Mouse (Mus musculus) spleen, adult 2 months (tissue): ENCODE results near the gene Col4a3bp. TPM values are rescaled to one million over a fixed set of nuclear protein-coding genes. Genes with fewer than 3 reads are reported as not detected.

Experiments used
- DNase-seq, 2 experiments: peaks; one replicate each; pipeline versions ENCODE4 v3.0.0 to v3.0.0-alpha.2; 2012 to 2021; ENCODE audit warnings: low spot score in 2 of 2, low read depth in 1 of 2
- H3K27ac ChIP-seq: fragments of 200-500 bp; 2 replicates; pipeline ENCODE4 v1.5.1; 2012; ENCODE audit warnings: low read length, inconsistent platforms; ENCODE audit not compliant: insufficient read depth
- H3K27me3 ChIP-seq: fragments of 200-500 bp; 2 replicates; pipeline ENCODE4 v1.6.1; 2012; ENCODE audit warnings: mild to moderate bottlenecking, moderate library complexity, low read length, inconsistent platforms; ENCODE audit not compliant: control insufficient read depth, insufficient read depth
- H3K36me3 ChIP-seq: fragments of 200-500 bp; 2 replicates; pipeline ENCODE4 v1.6.1; 2012; ENCODE audit warnings: mild to moderate bottlenecking, low read length, inconsistent platforms; ENCODE audit not compliant: control insufficient read depth, insufficient read depth
- H3K4me1 ChIP-seq: fragments of 200-500 bp; 2 replicates; pipeline ENCODE4 v1.6.1; 2011; ENCODE audit warnings: inconsistent platforms; ENCODE audit not compliant: control insufficient read depth, insufficient read depth, insufficient read length
- H3K4me3 ChIP-seq: fragments of 200-500 bp; 2 replicates; pipeline ENCODE4 v1.5.1; 2011; ENCODE audit warnings: mild to moderate bottlenecking, inconsistent platforms; ENCODE audit not compliant: insufficient read depth, insufficient read length; ENCODE audit errors: extremely low read depth
- CTCF ChIP-seq: fragments of 200-500 bp; IDR thresholded peaks from 2 replicates; pipeline ENCODE4 v1.5.1; 2011; ENCODE audit warnings: mild to moderate bottlenecking, inconsistent platforms; ENCODE audit not compliant: insufficient read depth, insufficient read length, insufficient replicate concordance; ENCODE audit errors: extremely low read depth
- POLR2A ChIP-seq: fragments of 200-500 bp; IDR thresholded peaks from 2 replicates; pipeline ENCODE4 v1.6.1; 2011; ENCODE audit warnings: low read depth, low read length, inconsistent platforms
- WGBS: fragments of 180-500 bp; shearing (Covaris S2); methylation state at CpG from one replicate; pipeline ENCODE4 v1.1.7; 2018; 5-methylcytosine and 5-hydroxymethylcytosine counted together
- polyA plus RNA-seq: library from polyadenylated mRNA; depleted of rRNA; stranded (reverse); fragments of >200 nt; gene quantifications from 2 replicates; pipeline ENCODE4 v1.2.3, GENCODE M21; 2012; rRNA removed

Col4a3bp gene
- polyA plus RNA-seq, 1 experiment = 9.5 TPM

DNA sequence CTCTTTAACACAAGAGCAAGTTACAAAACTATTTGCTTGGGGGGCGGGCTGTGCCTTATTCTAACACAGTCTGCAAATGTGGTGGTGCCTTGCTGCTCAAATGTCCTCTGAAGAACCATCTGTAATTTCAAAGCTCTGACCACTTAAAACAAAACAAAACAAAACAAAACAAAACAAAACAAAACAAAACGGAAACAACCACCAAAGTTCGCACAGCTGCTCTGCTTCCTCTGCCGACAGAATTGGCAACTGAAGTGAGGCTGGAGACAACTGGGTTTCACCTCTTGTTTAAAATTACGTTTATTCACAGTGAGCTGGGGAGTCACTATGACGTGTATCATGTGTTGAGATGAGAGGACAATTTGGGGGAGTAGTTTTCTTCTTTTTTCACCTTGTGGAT is 136.2 kb downstream of the Col4a3bp start:
- 85% methylated on average over 6 of the region's 6 CpGs for WGBS
- H3K27ac ChIP-seq = no peak overlapping the region
- H3K4me1 ChIP-seq = no peaks in the 10 kb centered on the region
- H3K36me3 ChIP-seq = no peaks in the 10 kb centered on the region
- H3K27me3 ChIP-seq = no peaks in the 10 kb centered on the region
- H3K4me3 ChIP-seq = no peak overlapping the region
- TF ChIP-seq POLR2A = no peak
- TF ChIP-seq CTCF = no peak
- DNase-seq = no peak

DNA sequence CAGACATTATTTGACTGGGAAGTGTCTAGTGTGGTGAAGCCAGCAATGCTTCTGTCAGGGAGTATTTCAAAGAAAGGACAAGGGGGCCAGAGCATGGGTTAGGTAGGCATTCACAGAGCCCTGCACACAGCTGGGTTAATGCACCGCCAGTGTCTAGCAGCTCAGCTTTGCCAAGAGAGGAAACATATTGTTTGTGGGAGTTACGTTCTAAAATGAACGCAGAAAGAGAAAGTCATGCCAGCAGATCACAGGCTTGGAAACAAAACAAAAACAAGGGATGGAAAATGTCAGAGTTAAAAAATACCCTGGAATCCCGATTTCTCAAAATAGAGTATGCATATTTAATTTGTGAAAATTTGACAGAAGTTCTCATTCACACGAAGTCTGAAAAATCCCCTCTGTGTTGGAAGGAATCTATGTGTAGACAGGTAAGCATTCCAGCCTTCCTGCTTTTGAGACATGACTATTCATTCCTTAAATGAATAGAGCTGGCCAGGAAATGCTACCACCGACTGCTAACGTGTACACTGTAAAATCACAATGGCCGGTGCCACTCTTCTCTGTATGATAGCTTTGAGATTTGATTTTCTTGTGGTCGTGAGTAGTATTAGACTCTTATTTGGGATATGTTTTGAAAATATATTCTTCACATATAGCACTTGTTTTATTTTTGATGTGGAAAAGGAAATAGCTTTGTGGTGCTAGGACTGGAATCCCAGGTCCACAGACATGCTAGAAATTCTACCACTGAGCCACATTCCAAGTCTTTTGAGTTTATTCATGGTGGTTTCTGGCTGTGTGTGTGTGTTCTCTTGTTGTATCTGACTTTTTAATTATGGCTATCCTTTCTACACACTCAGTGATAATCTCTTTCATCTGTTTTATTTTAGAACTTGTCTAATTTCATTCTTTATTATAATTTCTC is 138.0 kb downstream of the Col4a3bp start:
- DNase-seq = no peak
- H3K4me3 ChIP-seq = no peak overlapping the region
- no peaks in the 10 kb centered on the region for H3K27me3 ChIP-seq
- no peak overlapping the region for H3K27ac ChIP-seq
- TF ChIP-seq CTCF = no peak
- no peak for TF ChIP-seq POLR2A
- no peaks in the 10 kb centered on the region for H3K4me1 ChIP-seq
- 72% methylated on average over 9 of the region's 9 CpGs for WGBS
- H3K36me3 ChIP-seq = no peaks in the 10 kb centered on the region

DNA sequence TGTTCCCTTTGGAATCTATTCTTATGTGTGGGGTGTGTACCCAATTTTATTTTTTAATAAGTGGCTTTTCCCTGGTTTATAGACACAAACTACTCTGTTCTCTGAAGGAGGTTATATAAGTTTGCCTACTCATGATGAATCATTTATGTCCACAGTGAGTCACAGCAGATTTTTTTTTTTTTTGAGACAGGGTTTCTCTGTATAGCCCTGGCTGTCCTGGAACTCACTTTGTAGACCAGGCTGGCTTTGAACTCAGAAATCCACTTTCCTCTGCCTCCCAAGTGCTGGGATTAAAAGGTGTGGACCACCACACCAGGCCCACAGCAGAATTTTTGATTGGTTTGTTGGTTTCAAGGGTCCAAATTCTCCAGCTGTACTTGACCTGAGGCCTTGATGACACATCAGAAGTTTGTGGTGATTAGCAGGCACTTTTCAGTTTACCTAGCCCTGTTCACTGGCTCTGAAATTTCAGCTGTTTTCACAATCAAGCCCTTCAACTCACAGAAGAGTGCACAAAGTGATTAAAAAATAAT is 138.7 kb downstream of the Col4a3bp start:
- Histone ChIP-seq H3K27ac (no peak overlapping the region), H3K27me3 (no peaks in the 10 kb centered on the region), H3K36me3 (no peaks in the 10 kb centered on the region), H3K4me3 (no peak overlapping the region), H3K4me1 (no peaks in the 10 kb centered on the region)
- DNase-seq = no peak
- TF ChIP-seq POLR2A (no peak), CTCF (no peak)

DNA sequence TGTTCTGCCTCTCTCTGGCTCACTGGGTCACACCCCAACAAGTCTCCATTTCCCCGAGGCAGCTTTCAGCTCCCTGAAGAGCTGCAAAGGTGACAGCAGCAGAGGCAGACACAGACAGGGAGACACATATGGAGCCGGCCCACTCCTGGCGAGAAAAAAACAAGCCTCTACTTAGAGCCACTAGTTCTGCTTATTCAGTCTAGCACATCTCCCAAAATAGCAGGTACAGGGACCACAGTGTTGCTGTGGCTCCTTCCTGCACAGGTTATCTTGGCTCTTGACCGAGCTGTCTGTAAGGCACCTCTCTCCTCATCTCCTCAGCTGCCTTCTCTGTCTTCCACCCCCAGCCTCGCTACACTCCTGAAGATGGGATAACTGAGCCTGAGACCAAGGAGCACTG is 142.4 kb downstream of the Col4a3bp start:
- Histone ChIP-seq H3K27ac (no peak overlapping the region), H3K4me1 (no peaks in the 10 kb centered on the region), H3K36me3 (no peaks in the 10 kb centered on the region), H3K27me3 (no peaks in the 10 kb centered on the region), H3K4me3 (no peak overlapping the region)
- 76% methylated on average over 5 of the region's 5 CpGs for WGBS
- TF ChIP-seq POLR2A (no peak), CTCF (no peak)
- no peak for DNase-seq

DNA sequence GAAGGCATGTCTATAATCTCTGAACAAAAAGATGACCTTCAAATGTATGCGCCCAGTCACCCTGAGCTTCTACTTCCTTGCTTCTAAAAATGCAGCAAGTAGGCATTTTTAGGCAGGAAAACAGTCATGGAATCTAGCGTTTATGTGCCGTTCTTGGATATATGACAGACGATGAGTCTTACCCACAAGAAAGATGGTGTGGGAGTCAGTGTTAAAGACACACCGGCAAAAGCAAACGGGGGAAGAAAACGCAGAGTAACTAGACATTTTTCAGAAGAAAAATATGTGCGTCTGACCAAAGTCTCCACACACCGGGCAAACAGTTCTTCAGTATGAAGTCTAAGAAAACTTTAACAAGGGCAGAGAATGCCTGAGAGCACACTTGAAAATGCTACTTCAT is 144.8 kb downstream of the Col4a3bp start:
- TF ChIP-seq CTCF = no peak
- TF ChIP-seq POLR2A = no peak
- DNase-seq = no peak
- no peak overlapping the region for H3K4me3 ChIP-seq
- H3K4me1 ChIP-seq = no peaks in the 10 kb centered on the region
- no peak overlapping the region for H3K27ac ChIP-seq
- 86% methylated on average over 9 of the region's 9 CpGs for WGBS
- H3K27me3 ChIP-seq = no peaks in the 10 kb centered on the region
- no peaks in the 10 kb centered on the region for H3K36me3 ChIP-seq

Other genes with a start within 250 kb of the Col4a3bp start
- gene Poc5, start 154.3 kb upstream of the Col4a3bp start, polyA plus RNA-seq = 3.5 and 3.6 TPM in 2 replicates
- not detected in 2 replicates for gene Ankdd1b, start 71.4 kb upstream of the Col4a3bp start, polyA plus RNA-seq
- not detected in 2 replicates for gene Gm17622, start 51.9 kb upstream of the Col4a3bp start, polyA plus RNA-seq
- 0.97 and 1.0 TPM in 2 replicates for gene Polk, start within 50 bp of the Col4a3bp start, polyA plus RNA-seq
- 8.6 and 8.9 TPM in 2 replicates for gene Hmgcr, start 128.3 kb downstream of the Col4a3bp start, polyA plus RNA-seq
- not detected in 2 replicates for gene Ankrd31, start 205.7 kb downstream of the Col4a3bp start, polyA plus RNA-seq